Mouse (Mus musculus) activated CD4-positive, CD25-positive, alpha-beta regulatory T cell, adult 4 months (primary cell): ENCODE measurements around the gene Zbtb5. TPM values are rescaled to one million over a fixed set of nuclear protein-coding genes. Genes with fewer than 3 reads are reported as not detected.
"Not testable (repeated sequence)": the region's sequence is repeated elsewhere in the genome, so short reads cannot be mapped to it uniquely, and the experiment has no call there.

ENCODE experiments used
- ATAC-seq: one replicate; pipeline ENCODE4 v1.8.0; 2017
- polyA plus RNA-seq, 2 experiments: library from polyadenylated mRNA; unstranded; fragments of 100-300 nt; shearing (Covaris generic); gene quantifications; one replicate each; pipeline ENCODE4 v1.2.1; 2017

Gene Zbtb5
- polyA plus RNA-seq, 2 experiments from 2014 or later = 6.5 to 8.9 TPM

DNA sequence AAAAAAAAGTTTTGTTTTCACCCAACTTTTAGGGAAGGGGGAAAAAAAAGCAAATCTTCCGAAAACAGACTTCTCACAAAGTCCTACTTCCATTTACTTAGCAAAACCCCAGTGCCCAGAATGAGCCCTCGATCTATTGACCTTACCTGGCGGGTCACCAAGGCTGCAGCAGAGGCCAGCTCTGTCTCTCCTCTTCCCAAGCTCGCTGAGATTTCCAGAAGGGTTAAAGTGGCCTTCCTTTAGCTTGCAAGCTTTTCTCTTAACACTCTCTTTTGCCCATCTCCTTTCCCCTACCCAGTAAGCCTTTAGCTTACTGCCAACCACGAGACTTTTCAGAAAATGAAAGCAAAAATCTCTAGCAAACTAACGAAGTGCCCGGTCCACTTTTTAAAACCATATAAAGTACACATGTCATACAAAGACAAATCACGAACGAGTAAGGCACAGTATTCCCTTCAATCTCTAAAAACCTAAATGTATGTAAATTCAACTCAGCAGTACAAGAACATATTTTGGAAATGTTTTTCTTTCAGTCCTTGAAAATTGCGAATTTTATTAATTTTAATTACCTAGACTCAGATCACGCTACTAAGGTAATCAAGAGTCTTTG, 1.3 kb downstream of the Zbtb5 start:
- no peak for ATAC-seq

DNA sequence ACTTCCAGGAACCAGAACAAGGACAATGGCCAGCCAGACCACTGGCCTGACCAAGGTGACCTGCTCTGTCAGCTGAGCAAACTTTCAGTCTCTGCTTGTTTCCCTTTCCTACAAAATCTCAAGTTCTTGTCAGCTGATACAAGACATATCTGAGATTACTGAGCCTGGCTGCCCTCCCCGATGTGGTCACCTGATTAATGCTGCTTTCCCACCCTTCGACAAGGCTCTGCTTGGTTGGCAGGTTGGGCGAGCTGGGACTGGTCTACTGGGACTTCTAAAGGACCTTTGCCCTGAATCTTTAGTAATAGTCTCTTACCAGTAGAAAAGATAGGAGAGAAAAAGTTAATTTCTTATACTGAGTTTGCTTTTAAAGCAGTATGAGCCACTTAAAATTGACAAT, 6.8 kb downstream of the Zbtb5 start:
- ATAC-seq = no peak

DNA sequence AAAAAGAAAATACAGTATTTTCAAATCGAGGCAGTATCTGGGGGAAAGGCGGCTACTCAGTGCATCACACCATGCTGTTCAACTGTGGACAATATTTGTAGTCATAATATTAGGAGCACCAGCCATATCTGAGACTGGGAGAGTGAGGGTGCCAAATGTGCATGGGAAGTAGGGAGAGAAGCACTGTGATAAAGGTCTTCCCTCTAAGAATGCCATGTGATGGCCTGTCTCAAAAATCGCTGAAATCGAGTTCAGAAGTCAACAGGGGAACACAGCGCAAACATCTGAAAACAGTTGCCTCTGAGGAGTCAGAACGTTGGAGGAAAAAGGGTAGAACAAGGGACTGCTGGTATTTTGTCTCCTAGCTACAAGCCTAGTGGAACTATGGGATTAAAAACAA, 12.2 kb downstream of the Zbtb5 start:
- no peak for ATAC-seq

DNA sequence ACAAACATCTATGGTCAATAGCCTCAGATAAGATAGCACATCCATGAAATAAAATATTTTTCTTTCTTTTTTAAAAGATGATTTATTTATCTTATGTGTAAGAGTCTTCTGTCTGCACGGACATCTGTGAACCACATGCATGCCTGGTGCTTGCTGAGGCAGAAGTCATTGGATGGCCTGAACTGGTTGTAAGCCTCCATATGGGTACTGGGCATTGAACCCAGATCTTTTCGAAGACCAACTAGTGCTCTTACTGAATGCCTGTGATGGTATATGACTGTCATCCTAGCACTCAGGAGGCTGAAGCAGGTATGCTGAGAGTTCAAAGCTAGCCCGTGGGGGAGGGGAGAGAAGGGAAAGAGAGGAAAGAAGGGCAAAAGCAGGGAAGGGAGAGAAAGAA, 14.1 kb downstream of the Zbtb5 start:
- no peak for ATAC-seq

DNA sequence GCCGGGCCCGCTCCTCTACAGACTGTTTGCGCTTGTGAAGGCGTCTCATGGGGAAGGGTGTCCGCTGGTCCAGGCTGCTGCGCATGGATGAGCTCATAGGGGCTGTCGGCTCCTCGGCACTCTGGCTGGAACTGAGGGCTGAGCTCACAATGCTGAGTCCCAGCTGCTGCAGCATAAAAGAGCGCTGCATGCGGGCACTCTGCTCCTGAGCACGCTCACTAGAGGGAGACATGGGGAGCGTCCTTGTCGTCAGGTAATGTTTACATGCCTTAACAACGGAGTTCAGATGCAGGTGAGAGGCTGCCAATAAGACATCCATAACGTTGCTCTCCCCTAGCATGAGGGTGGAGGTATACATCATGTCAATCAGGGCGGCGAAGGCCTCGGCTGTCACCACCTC, 17.4 kb downstream of the Zbtb5 start:
- ATAC-seq = no peak

DNA sequence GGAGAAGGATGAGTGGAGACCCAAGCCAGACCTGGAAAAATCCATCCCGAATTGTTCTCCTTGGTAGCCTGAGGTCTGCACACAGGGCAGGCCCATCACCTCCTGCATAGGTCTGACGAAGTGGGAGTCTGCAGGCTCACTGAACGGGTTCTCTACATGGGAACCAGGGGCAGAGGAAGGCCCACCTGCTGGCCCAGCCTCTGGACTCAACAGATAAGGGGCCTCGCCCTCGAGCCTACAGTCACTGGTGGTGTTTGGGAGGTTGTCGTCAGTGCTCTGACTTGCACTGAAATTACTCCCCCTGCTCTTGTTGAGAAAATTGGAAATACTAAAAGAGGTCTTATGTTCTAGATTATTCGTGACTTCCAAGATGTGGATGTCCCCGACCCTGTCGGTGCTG, 18.4 kb downstream of the Zbtb5 start:
- no peak for ATAC-seq

DNA sequence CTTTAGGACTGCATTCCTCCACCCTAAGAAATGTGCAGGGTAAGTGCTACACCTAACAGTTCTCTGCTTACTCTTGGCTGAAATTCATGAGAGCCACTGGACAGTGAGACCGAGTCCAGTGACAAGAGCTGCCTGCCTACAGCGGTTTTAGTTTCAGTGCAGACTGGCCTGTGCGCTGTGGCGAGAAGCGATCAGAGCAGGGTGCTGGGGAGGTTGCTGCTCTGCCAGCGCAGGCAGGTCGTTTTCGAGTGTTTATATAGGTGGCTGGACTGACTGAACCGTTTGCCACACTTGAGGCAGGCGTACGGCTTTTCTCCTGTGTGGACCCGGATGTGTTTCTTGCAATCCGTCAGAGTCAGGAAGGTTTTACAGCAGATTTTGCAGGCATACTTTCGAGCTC, 19.0 kb downstream of the Zbtb5 start:
- not testable (repeated sequence) for ATAC-seq

DNA sequence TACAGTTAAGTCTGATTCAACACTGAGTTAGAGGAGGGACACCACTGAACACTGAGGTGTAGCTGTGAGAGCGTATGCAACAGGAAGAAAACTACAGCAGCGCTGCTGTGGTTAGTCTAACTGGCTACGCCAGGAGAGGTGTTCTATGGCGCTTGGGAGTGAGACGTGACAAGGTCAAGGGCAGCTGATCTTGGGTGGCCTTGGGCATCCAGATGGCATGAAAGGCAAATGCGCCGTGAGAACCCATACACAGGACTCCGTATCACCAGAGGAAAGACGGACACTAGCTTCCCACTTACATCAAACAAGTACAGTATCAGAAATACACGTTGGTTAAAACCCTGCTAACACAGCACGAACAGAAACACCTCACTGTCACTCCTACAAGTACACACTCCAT, 19.9 kb downstream of the Zbtb5 start:
- ATAC-seq = not testable (repeated sequence)

DNA sequence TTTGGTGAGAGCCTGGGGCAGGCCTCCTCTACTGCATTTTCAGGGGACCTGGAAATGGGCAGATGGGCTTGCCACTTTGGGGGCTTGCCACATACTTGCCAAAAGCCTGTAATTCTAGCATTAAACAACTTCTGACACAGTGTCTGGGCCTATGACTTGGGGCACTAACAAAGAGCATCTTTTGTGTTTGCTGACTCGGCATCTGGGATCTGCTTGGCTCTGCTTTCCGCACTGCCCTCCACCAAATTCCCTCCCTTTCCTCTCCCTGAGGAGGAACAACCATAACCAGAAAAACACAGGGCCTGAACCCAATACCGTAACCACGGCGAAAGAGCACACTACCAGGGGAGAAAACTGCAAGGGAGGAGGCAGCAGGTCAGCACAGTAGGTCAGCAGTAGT, 21.7 kb downstream of the Zbtb5 start:
- ATAC-seq = no peak

DNA sequence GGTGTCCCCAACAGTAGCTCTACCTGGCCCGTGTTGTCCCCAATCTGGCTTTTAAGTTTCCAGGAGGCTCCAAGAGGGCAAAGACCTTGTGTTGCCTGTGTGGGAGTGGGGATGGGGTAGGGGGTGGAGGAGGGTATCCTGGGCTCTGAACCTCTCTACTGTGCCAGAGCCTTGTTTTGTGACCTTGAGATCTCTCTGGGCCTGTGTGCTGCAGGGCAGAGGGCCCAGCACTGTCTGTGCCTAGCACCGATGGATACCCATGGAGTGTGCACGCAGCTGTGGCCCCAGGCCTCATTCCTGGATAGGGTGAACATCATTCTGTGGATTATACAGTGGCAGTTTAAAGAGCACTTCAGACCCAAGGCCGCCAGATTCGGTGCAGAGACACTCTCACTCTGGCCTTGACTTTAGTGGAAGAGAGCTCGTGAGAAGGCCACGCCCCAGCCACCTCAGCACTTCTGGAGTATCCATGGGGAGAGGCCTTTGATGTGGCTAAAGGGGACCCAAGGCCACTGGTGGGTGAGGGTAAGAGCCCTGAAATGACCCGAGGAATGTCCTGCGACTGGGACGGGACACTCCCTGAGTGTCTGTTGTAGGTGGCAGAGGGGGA, 29.0 kb downstream of the Zbtb5 start:
- no peak for ATAC-seq

DNA sequence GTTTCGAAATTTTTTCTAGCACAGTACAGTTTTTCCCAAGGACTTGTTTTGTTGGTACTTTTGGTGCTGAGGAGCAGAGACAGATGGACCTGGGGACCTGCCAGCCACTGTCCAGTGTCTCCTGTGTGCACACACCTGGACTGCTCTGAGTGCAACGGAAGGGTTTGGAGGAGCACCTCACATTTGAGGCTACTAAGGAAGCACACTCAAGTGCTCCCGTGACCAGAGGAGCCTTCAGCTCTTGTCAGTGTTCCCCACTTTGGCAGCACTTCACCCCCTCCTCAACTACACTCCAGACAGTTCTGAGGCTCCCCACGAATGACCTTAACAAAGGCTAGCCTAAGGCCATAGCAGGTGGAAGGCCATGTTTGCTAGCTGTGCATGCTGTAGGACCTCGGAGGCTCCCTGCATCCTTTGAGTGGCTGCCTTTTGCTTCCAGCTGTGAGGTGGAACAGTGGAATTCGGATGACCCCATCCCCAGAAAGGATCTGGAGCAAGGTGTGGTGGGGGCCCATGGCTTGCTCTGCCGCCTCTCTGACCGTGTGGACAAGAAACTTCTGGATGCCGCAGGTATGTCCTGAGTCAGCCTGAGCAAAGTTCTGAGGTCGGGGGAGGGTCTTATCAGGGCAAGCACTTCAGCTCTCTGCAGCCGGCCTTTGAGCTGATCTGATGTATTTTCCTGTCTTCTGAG, 29.6 kb downstream of the Zbtb5 start:
- no peak for ATAC-seq

DNA sequence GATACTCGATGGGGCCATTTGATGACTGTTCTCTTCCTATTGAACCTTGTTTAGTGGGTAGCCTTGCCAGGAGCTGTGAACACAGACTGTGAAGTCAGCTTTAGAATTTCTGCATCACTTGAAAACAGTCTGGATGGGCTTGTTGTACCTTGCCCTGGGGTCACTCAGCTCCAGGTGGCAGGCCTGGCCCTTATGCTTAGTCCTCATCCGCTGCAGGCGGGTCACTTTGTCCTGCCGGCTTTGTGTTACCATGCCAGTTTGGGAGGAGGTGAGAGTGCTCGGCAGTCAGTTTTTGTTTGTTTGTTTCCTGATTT, 30.3 kb downstream of the Zbtb5 start:
- ATAC-seq = no peak

DNA sequence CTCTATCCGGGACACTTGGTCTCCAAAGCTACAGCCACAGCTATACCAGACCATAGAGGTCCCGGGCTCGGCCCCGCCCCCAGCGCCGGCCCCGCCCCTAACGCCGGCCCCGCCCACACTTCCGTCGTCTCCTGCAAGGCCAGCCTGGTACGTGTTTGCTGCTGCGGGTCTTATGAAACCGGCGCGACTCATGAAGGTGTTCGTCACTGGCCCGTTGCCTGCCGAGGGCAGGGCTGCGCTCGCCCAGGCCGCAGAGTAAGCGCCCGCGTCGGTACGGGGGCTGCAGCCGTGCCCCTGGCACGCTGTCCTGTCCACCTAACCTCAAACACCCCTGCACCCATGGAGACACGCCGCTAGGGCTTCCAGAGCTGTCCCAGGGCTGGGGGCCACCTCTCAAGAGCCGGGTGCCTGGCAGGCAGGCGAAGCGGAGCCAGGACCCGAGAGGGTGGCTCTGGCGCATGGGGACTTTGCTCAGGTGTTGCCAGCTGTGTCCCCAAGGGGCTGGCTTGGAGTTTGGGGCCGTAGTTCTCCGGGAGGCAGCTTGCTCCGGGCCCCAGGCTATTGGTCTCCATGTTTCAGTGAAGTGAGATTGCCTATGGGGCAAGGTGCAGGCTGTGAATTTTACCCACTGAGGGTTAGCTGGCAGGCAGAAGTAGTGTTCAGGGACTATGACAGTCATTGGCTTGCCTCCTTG, 30.8 kb downstream of the Zbtb5 start, which contains the start of gene Grhpr:
Grhpr (plus strand) TSS at position 116 of the 694 bp plus-strand sequence.
- peak; percentile 88 for ATAC-seq

DNA sequence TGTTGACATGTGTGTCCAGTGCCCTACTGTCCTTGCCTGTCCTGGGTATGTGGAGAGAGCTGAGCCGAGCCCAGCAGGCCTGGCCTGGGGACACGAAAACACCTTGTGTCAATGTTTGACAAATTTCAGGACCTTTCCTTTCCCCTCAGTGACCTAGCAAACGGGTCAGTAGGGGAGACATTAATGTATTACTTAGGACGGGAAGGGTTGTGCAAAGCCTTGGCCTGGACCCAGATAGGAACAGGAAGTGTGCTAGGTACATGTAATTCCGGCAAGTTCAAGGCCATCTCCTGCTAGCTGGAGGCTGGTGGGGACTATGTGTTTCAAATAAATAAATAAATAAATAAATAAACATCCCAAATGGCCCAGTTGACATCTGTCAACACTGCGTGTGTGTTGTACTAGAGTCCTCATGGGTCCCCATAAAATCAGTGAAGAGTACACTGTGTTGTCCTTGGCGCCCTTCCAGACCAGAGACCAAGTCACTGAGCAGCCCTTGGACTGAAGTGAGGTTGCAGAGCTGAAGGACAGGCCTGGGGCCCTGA, 32.3 kb downstream of the Zbtb5 start:
- no peak for ATAC-seq

DNA sequence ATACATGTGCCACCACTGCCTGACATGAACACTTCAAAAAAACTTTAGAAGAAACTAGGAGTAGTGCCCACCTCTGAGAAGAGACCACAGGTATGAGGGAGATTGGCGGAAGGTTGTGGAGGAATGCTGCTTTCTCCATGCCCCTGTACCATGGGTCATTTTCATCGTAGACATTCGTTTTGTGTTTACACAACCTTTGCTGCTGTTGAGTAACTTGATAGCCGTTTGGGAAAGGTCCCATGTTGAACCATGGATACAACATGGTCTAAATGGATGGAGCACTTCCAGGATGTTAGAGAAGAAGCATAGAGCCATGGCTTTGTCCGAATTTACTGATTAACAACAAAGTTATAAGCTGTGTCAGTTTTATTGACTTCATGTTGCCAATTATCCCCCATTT, 34.0 kb downstream of the Zbtb5 start:
- ATAC-seq = no peak

DNA sequence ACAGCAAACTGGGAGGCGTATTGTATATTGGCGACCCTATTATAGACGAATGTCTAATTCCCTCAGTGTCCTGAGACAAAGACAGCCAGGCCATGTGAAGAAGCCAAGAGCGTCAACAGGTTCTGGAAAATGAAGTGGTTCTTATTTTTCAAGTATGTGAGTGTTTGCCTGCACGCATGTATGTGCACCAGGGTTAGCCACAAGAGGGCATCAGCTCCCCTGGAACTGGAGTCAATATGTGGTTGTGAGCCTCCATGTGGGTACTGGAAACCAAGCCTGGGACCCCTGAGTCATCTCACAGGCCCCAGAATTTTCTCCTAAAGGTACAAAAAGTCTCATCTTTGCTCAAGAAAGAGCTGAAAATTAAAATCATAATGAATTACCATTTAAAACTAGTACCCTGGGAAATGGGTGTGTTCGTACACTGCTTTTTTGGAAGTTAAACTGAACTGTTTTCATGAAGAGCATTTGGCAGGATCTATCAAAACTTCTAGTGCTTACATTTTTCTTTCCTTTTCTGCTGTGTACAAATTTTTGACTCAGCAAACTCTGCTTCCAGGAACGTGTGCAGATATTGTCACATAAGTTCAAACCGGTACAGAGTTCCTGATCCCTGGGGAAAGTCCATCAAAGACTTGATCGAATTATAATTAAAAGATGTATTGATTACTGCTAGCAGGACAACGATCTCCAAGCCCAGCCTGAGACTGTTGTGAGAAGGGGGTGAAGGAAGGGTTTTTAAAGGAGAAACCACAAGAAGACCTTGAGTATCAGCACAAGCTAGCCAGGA, 35.1 kb downstream of the Zbtb5 start:
- ATAC-seq = no peak

DNA sequence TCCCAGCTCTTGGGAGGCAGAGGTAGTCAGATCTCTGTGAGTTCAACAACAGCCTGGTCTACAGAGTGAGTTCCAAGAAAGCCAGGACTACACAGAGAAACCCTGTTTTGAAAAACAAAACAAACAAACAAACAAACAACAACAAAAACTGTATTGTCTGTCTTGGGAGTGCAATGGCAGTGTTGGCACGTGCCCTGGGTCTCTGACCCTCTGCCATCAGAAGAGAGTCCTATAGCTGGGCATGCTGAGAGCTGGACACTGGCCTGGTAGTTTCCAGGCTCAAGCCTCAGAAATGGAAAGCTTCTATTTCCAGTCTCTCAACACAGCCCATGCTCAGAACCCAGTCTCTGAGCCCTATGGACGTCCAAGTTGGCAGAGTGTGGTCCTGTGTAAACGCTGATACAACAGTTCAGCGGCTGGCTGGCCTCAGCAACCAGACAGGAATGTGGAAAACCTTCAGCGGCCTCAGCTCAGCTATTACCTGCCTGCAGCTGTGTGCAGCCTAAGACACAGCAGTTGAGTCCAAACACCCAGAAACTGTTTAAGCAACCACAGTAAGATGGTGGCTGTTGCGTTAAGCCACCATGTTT, 36.1 kb downstream of the Zbtb5 start:
- no peak for ATAC-seq

DNA sequence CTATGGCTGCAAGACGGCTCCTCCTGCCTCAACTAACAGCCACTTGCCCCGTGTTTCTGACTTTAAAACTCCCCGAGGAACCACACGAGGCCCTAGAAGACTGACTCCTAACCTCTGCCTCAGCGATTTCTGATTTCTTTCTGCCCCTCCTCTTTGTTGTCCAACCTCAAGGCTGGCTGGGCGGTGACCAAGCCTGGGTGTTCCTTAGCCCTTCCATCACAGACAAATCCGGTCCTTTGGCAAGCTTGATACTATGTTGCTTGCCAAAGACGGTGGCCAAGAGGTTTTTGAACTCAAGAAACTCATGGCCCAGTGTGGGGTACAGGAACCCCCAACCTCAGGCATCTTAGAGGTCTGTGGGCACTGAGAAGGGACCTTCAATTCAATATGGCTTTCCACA, 37.9 kb downstream of the Zbtb5 start:
- ATAC-seq = no peak

DNA sequence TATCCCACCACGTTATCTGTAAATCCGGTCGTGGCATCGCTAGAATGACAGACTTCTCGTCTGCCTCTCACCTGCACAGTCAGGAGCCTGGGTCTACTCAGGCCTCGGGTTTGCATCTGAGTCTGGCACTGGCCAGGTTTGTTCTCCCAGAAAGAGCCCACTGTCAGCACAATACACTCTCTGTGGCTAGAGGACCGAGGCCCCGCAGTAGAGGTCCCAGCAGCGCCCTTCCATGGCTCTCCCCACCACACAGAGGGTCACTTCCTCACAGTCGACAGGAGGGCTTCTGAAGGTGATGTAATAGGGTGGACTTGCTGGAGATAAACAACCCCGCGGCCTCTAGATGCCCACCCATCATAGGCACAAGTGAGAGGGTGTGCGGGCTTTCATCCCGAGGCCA, 38.3 kb downstream of the Zbtb5 start:
- peak; percentile 13 for ATAC-seq

DNA sequence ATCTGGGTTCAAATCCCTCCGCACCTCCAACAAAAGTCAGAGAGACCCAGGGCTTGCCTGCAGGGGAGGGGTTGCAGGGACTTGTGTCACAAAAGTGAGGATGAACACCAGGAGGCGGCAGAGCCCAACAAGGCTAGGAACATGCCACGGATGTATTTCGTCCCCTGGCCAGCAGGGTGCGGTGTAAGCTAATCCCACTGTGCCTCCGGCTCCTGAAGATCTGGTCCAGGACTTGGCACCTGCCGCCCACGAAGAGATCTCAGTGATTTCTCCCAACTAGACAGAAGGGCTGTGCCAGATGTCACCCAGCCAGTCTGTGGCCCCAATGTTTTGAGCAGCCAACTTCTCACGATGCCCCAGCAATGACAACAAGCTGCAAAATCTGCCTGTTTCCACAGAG, 38.8 kb downstream of the Zbtb5 start:
- ATAC-seq = peak; percentile 97

DNA sequence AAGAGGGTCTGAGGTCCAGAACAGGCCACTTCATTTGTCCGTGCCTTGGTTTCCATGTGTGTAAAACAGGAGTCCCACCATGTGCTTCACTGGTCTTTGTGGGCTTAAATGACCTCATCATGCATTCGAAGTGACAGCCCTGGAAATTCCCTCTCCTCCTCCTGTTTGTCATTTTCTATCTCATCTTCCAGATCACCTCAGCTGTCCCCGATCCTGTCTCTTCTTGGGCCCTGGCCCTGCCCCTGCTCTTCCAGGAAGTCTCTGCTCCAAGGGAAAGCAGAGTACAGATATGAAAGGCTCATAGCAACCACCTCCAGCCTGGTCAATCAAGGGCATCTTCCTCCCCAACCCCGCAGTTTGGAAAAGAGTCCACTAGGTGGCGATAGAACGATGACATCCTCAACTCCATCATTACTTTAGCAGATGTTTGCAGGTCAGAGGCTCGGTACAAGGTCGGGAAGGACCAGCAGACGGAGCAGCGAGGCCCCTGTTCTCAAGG, 41.6 kb downstream of the Zbtb5 start:
- peak; percentile 25 for ATAC-seq

DNA sequence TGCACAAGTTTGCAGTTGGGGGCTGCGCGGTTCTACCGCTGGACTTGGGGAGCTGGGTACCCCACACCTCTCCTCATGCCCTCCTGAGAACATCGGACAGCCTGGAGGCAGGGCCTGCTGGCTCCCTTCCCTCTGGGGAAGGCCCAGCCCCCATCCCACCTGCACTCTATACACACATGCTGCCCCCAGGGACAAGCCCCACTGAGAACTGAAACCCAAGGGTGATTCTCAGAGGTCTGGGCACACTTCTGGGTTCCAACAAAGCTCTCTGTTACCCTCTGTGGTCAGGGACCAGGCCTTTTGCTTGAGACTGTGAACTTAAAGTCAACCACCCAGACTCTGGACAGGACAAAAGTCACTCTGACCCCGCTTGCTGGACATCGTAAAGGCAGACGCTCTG, 42.2 kb downstream of the Zbtb5 start:
- no peak for ATAC-seq
